Comparison of ENCODE assay signal across 8 mouse cellular contexts in the genomic region with DNA sequence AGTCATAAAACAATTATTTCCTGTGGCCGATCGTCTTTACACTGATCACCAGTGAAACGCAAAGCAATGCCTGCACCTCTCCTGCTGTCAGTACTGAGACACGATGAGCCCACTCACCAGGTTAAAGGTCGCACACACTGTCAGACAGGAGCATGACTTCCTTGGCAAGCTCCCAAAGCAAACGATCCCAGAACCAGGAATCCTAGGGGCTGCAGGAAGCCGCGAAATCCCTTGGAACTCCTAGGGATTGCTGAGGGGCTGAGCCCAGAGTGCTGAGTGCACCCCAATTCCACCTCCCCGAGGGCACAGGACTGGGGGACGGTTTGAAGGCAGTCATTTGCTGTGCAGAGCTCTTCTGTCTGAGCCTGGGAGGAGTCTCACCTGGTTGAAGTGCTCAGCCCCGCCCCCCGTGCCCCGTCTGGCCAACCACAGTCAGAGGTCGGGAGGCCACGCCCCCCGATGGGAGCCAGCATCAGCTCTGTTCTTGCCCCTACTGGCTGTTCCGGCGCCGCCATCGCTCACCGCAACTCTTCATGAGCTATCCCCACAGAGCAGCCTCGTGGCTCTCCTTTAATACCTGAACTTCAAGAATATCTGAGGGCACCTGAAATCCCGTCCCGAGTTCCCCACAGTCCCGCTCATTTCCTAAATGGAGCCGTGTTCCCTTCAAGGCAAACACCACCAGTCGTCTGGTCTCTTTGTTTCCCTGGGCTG. TPM values are rescaled to one million over a fixed set of nuclear protein-coding genes. Genes with fewer than 3 reads are reported as not detected.
DNase-seq lines count a peak whose midpoint lies in the region; ATAC-seq and TF ChIP-seq lines count a peak whose summit lies in the region.

No protein-coding gene starts in this region.

- no peak for TF ChIP-seq POLR2A in heart, adult 2 months (IDR thresholded peaks at IDR 0.05; ENCODE audit: insufficient read depth, low read depth, low read length)

- 0 out of 2 replicates have a peak, but pooled peaks have one; percentile 12 for TF ChIP-seq CTCF in heart, adult 2 months (IDR thresholded peaks at IDR 0.05)

- no peaks in the 10 kb centered on the region for H3K36me3 ChIP-seq in heart, adult 2 months (ENCODE audit: control insufficient read depth, insufficient read depth, low read length)
- no peaks in the 10 kb centered on the region for H3K36me3 ChIP-seq in forebrain, embryonic 14.5 days (ENCODE audit: control insufficient read depth, insufficient read depth, low read length)
- H3K36me3 ChIP-seq in intestine, embryonic 16.5 days (ENCODE audit: control insufficient read depth, insufficient read depth, low read length): no peaks in the 10 kb centered on the region
- H3K36me3 ChIP-seq in neural tube, embryonic 14.5 days (ENCODE audit: control insufficient read depth, insufficient read depth, low read length): no peaks in the 10 kb centered on the region

- no peak overlapping the region for H3K27ac ChIP-seq in heart, adult 2 months
- no peak overlapping the region for H3K27ac ChIP-seq in forebrain, embryonic 14.5 days (ENCODE audit: low read depth, low read length)
- H3K27ac ChIP-seq in intestine, embryonic 16.5 days (ENCODE audit: low read length): peak overlapping the region; percentile 83
- peak overlapping the region; percentile 62; the same call in 1 of the 2 replicates for H3K27ac ChIP-seq in neural tube, embryonic 14.5 days (ENCODE audit: low read depth, low read length)

- H3K9ac ChIP-seq in heart, adult 2 months (ENCODE audit: low read depth, low read length): no peak overlapping the region
- H3K9ac ChIP-seq in forebrain, embryonic 14.5 days (ENCODE audit: low read length): peak overlapping the region; percentile 48
- H3K9ac ChIP-seq in intestine, embryonic 16.5 days (ENCODE audit: low read depth, low read length): peak overlapping the region; percentile 69
- H3K9ac ChIP-seq in neural tube, embryonic 14.5 days (replicated peaks; ENCODE audit: low read depth, low read length): 0 out of 2 replicates have a peak overlapping the region, but pooled peaks have one; percentile 11

- no peaks in the 10 kb centered on the region for H3K9me3 ChIP-seq in forebrain, embryonic 14.5 days (replicated peaks; ENCODE audit: control insufficient read depth, low read length)
- H3K9me3 ChIP-seq in intestine, embryonic 16.5 days (ENCODE audit: control insufficient read depth, low read length): no peaks in the 10 kb centered on the region
- no peaks in the 10 kb centered on the region for H3K9me3 ChIP-seq in neural tube, embryonic 14.5 days (ENCODE audit: control insufficient read depth, low read length)

- peak overlapping the region; percentile 54 for H3K4me2 ChIP-seq in forebrain, embryonic 14.5 days (ENCODE audit: low read length)
- peak overlapping the region; percentile 80 for H3K4me2 ChIP-seq in intestine, embryonic 16.5 days (ENCODE audit: low read depth, low read length)
- peak overlapping the region; percentile 53 for H3K4me2 ChIP-seq in neural tube, embryonic 14.5 days (ENCODE audit: low read depth, low read length)

- H3K79me2 ChIP-seq in heart, adult 2 months (replicated peaks; ENCODE audit: control insufficient read depth, insufficient read depth, low read length): no peaks in the 10 kb centered on the region

- intact Hi-C loops in heart, adult 2 months (cut with DNase I): no loop called here

- peak in 1 of 2 experiments; percentile 65 for DNase-seq in heart, adult 2 months
- no peak for DNase-seq in heart, adult 8-10 months (ENCODE audit: low spot score)
- peak; percentile 65 for DNase-seq in cerebellum, adult 11 months
- DNase-seq in forebrain, embryonic 14.5 days (ENCODE audit: low spot score): peak; percentile 89
- peak; percentile 74 to 75 for DNase-seq in lung, adult 18-20 months
- peak; percentile 84 to 90 for DNase-seq in thymus, postnatal 36 days

- ATAC-seq in forebrain, embryonic 14.5 days: peak; percentile 61
- peak; percentile 96 for ATAC-seq in intestine, embryonic 16.5 days
- ATAC-seq in neural tube, embryonic 14.5 days (ENCODE audit: low read depth): peak; percentile 66

- WGBS in heart, adult 2 months: 6% methylated on average over 27 of the region's 27 CpGs
- WGBS in forebrain, embryonic 14.5 days: 8% methylated on average over 26 of the region's 27 CpGs
- 4% methylated on average over 27 of the region's 27 CpGs for WGBS in intestine, embryonic 16.5 days
- WGBS in neural tube, embryonic 14.5 days: 9% methylated on average over 26 of the region's 27 CpGs

- H3K4me3 ChIP-seq in heart, adult 2 months: peak overlapping the region; percentile 19
- peak overlapping the region; percentile 29 for H3K4me3 ChIP-seq in forebrain, embryonic 14.5 days (ENCODE audit: low read depth, low read length)
- H3K4me3 ChIP-seq in intestine, embryonic 16.5 days (ENCODE audit: low read length): peak overlapping the region; percentile 49
- peak overlapping the region; percentile 27 for H3K4me3 ChIP-seq in neural tube, embryonic 14.5 days (ENCODE audit: low read depth, low read length)

- no peaks in the 10 kb centered on the region for H3K27me3 ChIP-seq in heart, adult 2 months (ENCODE audit: control insufficient read depth, insufficient read depth, low read length)
- H3K27me3 ChIP-seq in forebrain, embryonic 14.5 days (replicated peaks; ENCODE audit: control insufficient read depth, insufficient read depth, low read length): no peaks in the 10 kb centered on the region
- H3K27me3 ChIP-seq in intestine, embryonic 16.5 days (replicated peaks; ENCODE audit: control insufficient read depth, insufficient read depth, low read length): no peaks in the 10 kb centered on the region
- peaks cover 3% of the 10 kb centered on the region; the same call in 1 of the 2 replicates for H3K27me3 ChIP-seq in neural tube, embryonic 14.5 days (ENCODE audit: control insufficient read depth, insufficient read depth, low read length)

- no peaks in the 10 kb centered on the region for H3K4me1 ChIP-seq in heart, adult 2 months (ENCODE audit: control insufficient read depth, insufficient read depth, low read length)
- no peaks in the 10 kb centered on the region for H3K4me1 ChIP-seq in forebrain, embryonic 14.5 days (ENCODE audit: control insufficient read depth, insufficient read depth, low read length)
- H3K4me1 ChIP-seq in intestine, embryonic 16.5 days (ENCODE audit: control insufficient read depth, insufficient read depth, low read length): no peaks in the 10 kb centered on the region; the same call in 1 of the 2 replicates
- peaks cover 3% of the 10 kb centered on the region; the same call in 1 of the 2 replicates for H3K4me1 ChIP-seq in neural tube, embryonic 14.5 days (ENCODE audit: control insufficient read depth, insufficient read depth, low read length)

- TF ChIP-seq EP300 in heart, adult 2 months (IDR thresholded peaks at IDR 0.05; ENCODE audit: insufficient read depth, low read depth, low read length): no peak

RNA-seq across cellular contexts. Expression of gene 1500011B03Rik, which starts 2.9 kb away (rescaled TPM):
- 1 to 10 TPM; 3.2 to 4.9 TPM for total RNA-seq in heart, adult 2 months (2021)
- 4.3 and 7.4 TPM in 2 replicates for polyA plus RNA-seq in heart, adult 2 months (2012; rRNA removed)
- total RNA-seq in heart, adult 8-10 months (2022): 1 to 10 TPM; 3.6 to 6.3 (median 4.7) TPM
- polyA plus RNA-seq in forebrain, embryonic 14.5 days (2014; fragmentation: Nextera tagmentation; extraction: Ambion mirVana): 255 and 273 TPM in 2 replicates
- polyA plus RNA-seq in intestine, embryonic 16.5 days (2015; fragmentation: Nextera tagmentation; extraction: Ambion mirVana): 51.5 and 54.7 TPM in 2 replicates
- polyA plus RNA-seq in neural tube, embryonic 14.5 days (2014; fragmentation: Nextera tagmentation; extraction: Ambion mirVana): 298 and 351 TPM in 2 replicates

RNA-seq across cellular contexts. Expression of gene 4930519G04Rik, which starts 27.3 kb away (rescaled TPM):
- not detected for total RNA-seq in heart, adult 2 months (2021)
- polyA plus RNA-seq in heart, adult 2 months (2012; rRNA removed): not detected in 2 replicates
- total RNA-seq in heart, adult 8-10 months (2022): not detected
- polyA plus RNA-seq in forebrain, embryonic 14.5 days (2014; fragmentation: Nextera tagmentation; extraction: Ambion mirVana): not detected in 2 replicates
- polyA plus RNA-seq in intestine, embryonic 16.5 days (2015; fragmentation: Nextera tagmentation; extraction: Ambion mirVana): not detected in 2 replicates
- polyA plus RNA-seq in neural tube, embryonic 14.5 days (2014; fragmentation: Nextera tagmentation; extraction: Ambion mirVana): not detected in 2 replicates

RNA-seq across cellular contexts. Expression of gene Gm9936, which starts 32.3 kb away (rescaled TPM):
- not detected for total RNA-seq in heart, adult 2 months (2021)
- not detected in 2 replicates for polyA plus RNA-seq in heart, adult 2 months (2012; rRNA removed)
- not detected for total RNA-seq in heart, adult 8-10 months (2022)
- polyA plus RNA-seq in forebrain, embryonic 14.5 days (2014; fragmentation: Nextera tagmentation; extraction: Ambion mirVana): 1.8 and 2.4 TPM in 2 replicates
- 0.10 TPM in 2 replicates for polyA plus RNA-seq in intestine, embryonic 16.5 days (2015; fragmentation: Nextera tagmentation; extraction: Ambion mirVana)
- 2.3 and 3.5 TPM in 2 replicates for polyA plus RNA-seq in neural tube, embryonic 14.5 days (2014; fragmentation: Nextera tagmentation; extraction: Ambion mirVana)

RNA-seq across cellular contexts. Expression of gene Git2, which starts 50.8 kb away (rescaled TPM):
- 10 to 100 TPM; 27.6 to 28.7 TPM for total RNA-seq in heart, adult 2 months (2021)
- polyA plus RNA-seq in heart, adult 2 months (2012; rRNA removed): 32.6 and 35.3 TPM in 2 replicates
- 10 to 100 TPM; 27.9 to 34.6 (median 30.5) TPM for total RNA-seq in heart, adult 8-10 months (2022)
- 29.1 and 36.3 TPM in 2 replicates for polyA plus RNA-seq in forebrain, embryonic 14.5 days (2014; fragmentation: Nextera tagmentation; extraction: Ambion mirVana)
- 27.1 and 29.9 TPM in 2 replicates for polyA plus RNA-seq in intestine, embryonic 16.5 days (2015; fragmentation: Nextera tagmentation; extraction: Ambion mirVana)
- 53.1 and 60.3 TPM in 2 replicates for polyA plus RNA-seq in neural tube, embryonic 14.5 days (2014; fragmentation: Nextera tagmentation; extraction: Ambion mirVana)

RNA-seq across cellular contexts. Expression of gene Ankrd13a, which starts 51.7 kb away (rescaled TPM):
- 10 to 100 TPM; 31.4 to 32.9 TPM for total RNA-seq in heart, adult 2 months (2021)
- 21.3 and 32.2 TPM in 2 replicates for polyA plus RNA-seq in heart, adult 2 months (2012; rRNA removed)
- total RNA-seq in heart, adult 8-10 months (2022): 10 to 100 TPM; 28.0 to 34.3 (median 30.1) TPM
- 25.8 and 32.3 TPM in 2 replicates for polyA plus RNA-seq in forebrain, embryonic 14.5 days (2014; fragmentation: Nextera tagmentation; extraction: Ambion mirVana)
- 12.7 and 16.7 TPM in 2 replicates for polyA plus RNA-seq in intestine, embryonic 16.5 days (2015; fragmentation: Nextera tagmentation; extraction: Ambion mirVana)
- polyA plus RNA-seq in neural tube, embryonic 14.5 days (2014; fragmentation: Nextera tagmentation; extraction: Ambion mirVana): 38.8 and 52.1 TPM in 2 replicates

Comparison
In these comparisons a context has a peak if more than half of its experiments do, and no peak if none do; other contexts are left out.
1. H3K27ac ChIP-seq: peak in intestine, embryonic 16.5 days (single experiment) and neural tube, embryonic 14.5 days (single experiment); none in heart, adult 2 months (single experiment) and forebrain, embryonic 14.5 days (single experiment).
2. Peak in every context shown above with its lines, with median percentiles within 50 percentile points of each other: H3K4me3 ChIP-seq, ATAC-seq and H3K4me2 ChIP-seq.